Mouse (Mus musculus) C2C12 (cell line): Measurements from ENCODE around the gene Oas1h.
"Not testable (repeated sequence)": the region's sequence is repeated elsewhere in the genome, so short reads cannot be mapped to it uniquely, and the experiment has no call there.

Source experiments
- CTCF ChIP-seq: IDR thresholded peaks from one replicate; pipeline ENCODE4 v1.5.1; 2011; ENCODE audit not compliant: control insufficient read depth, insufficient read depth, insufficient read length
- MYOD1 ChIP-seq: IDR thresholded peaks from one replicate; pipeline ENCODE4 v1.6.1; 2011; ENCODE audit warnings: low read depth; ENCODE audit not compliant: control insufficient read depth, insufficient read length
- USF1 ChIP-seq: IDR thresholded peaks from one replicate; pipeline ENCODE4 v1.6.1; 2011; ENCODE audit warnings: low read depth, mild to moderate bottlenecking, control low read depth, moderate library complexity

DNA sequence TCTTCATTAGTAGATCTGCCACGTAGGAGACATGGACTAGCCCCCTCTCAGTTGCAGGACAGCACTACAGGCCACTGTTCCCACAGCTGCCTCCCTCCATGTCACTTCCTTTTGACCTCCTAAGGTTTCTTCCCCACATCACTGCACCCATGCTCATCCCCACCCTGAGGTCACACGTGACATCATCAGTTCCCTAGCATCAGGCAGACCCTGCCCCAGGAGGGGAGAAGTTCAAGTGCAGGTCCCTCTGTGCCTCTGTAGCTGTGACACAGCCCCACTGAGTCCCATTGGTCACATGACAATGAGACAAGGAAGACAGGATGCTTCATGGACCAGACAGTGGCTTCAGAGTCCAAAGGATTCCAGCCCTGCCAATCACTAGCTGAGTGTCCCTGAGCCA is 16.2 kb downstream of the Oas1h start:
- not testable (repeated sequence) for TF ChIP-seq CTCF, MYOD1, USF1
